24 mouse cellular contexts compared by ENCODE assay signal in genomic region chr4:97730416-97730815, GRCm38 (mm10). TPM values are rescaled to one million over a fixed set of nuclear protein-coding genes. Genes with fewer than 3 reads are reported as not detected.
DNase-seq lines count a peak whose midpoint lies in the region; ATAC-seq and TF ChIP-seq lines count a peak whose summit lies in the region.
"Had no signal": no experiment of that assay in that cellular context is flagged by ENCODE, and none has a peak within 500 bp of the region (broad histone marks: within the 10 kb centered on the region; RNA-seq: fewer than 3 reads in every experiment).

No protein-coding gene starts in this region.

- TF ChIP-seq RAD21 in MEL (IDR thresholded peaks at IDR 0.05; ENCODE audit: low read depth, low read length), result no peak

- no peak for DNase-seq in frontal cortex, postnatal 25 days (ENCODE audit: low spot score in 2 of 2)
- DNase-seq in lung, embryonic 14.5 days, result peak; percentile 59
- no peak for DNase-seq in lung, postnatal 36 days
- DNase-seq in MEL (ENCODE audit: low read depth, low spot score), result peak; percentile 24
- DNase-seq in cerebellum, adult 9-10 months, result no peak
- no peak for DNase-seq in urinary bladder, postnatal 4 days (ENCODE audit: low spot score in 2 of 2)
- DNase-seq: adrenal gland, adult 2 months; adrenal gland, postnatal 10 days; adrenal gland, postnatal 36 days; B cell, adult 2 months; cerebellum, adult 11-12 months; cerebellum, adult 2 months; cerebellum, adult 9-11 months; cerebellum, postnatal 14 days; cerebellum, postnatal 36 days; forebrain, postnatal 0 days had no signal

- no peaks in the 10 kb centered on the region for H3K27me3 ChIP-seq in lung, embryonic 14.5 days (ENCODE audit: insufficient read depth, low read length)
- no peaks in the 10 kb centered on the region; a peak in 1 of 4 replicates for H3K27me3 ChIP-seq in MEL (ENCODE audit: control insufficient read depth in 1 of 2, insufficient read depth in 2 of 2, low read length in 2 of 2)
- H3K27me3 ChIP-seq: CH12.LX; embryonic facial prominence, embryonic 13.5 days; forebrain, embryonic 13.5 days; forebrain, embryonic 15.5 days had no signal

- H3K9me3 ChIP-seq in lung, embryonic 14.5 days (ENCODE audit: low read depth, low read length), result no peaks in the 10 kb centered on the region
- no peaks in the 10 kb centered on the region for H3K9me3 ChIP-seq in MEL (replicated peaks; ENCODE audit: insufficient read depth, low read length)
- H3K9me3 ChIP-seq: embryonic facial prominence, embryonic 13.5 days; forebrain, embryonic 13.5 days; forebrain, embryonic 15.5 days had no signal

- peaks cover 8% of the 10 kb centered on the region; the same call in 1 of the 2 replicates for H3K4me1 ChIP-seq in lung, embryonic 14.5 days (ENCODE audit: insufficient read depth)
- H3K4me1 ChIP-seq in MEL (ENCODE audit: control insufficient read depth in 1 of 2, insufficient read depth in 2 of 2, low read length in 2 of 2), result peaks cover 2 to 4% of the 10 kb centered on the region in 2 experiments; a peak in 3 of 4 replicates
- H3K4me1 ChIP-seq: forebrain, embryonic 13.5 days; forebrain, embryonic 15.5 days had no signal

- no peak overlapping the region for H3K4me3 ChIP-seq in lung, embryonic 14.5 days (ENCODE audit: low read depth, low read length)
- H3K4me3 ChIP-seq in MEL (ENCODE audit: control insufficient read depth in 1 of 2, insufficient read depth in 1 of 2, low read depth in 2 of 2, low read length in 2 of 2), result no peak overlapping the region
- H3K4me3 ChIP-seq: embryonic facial prominence, embryonic 13.5 days; forebrain, embryonic 13.5 days; forebrain, embryonic 15.5 days had no signal

- TF ChIP-seq POLR2A in MEL (IDR thresholded peaks at IDR 0.05; ENCODE audit: control insufficient read depth in 1 of 2, insufficient read depth in 1 of 2, low read depth in 1 of 2, low read length in 2 of 2, poor library complexity in 1 of 2), result no peak

- no peaks in the 10 kb centered on the region for H3K36me3 ChIP-seq in lung, embryonic 14.5 days (ENCODE audit: insufficient read depth)
- H3K36me3 ChIP-seq in MEL (ENCODE audit: control insufficient read depth in 1 of 2, insufficient read depth in 2 of 2, low read length in 2 of 2), result peaks cover 0 to 12% of the 10 kb centered on the region in 2 experiments; a peak in 2 of 4 replicates
- H3K36me3 ChIP-seq: embryonic facial prominence, embryonic 13.5 days; forebrain, embryonic 15.5 days; G1E had no signal

- no peak for TF ChIP-seq CTCF in lung, embryonic 14.5 days (IDR thresholded peaks at IDR 0.05; ENCODE audit: low read depth)
- no peak for TF ChIP-seq CTCF in MEL (IDR thresholded peaks at IDR 0.05 in 2 of 3, conservative IDR thresholded peaks at IDR 0.05 in 1 of 3; ENCODE audit: control insufficient read depth in 1 of 3, insufficient read depth in 1 of 3, low read depth in 2 of 3, low read length in 3 of 3, poor library complexity in 1 of 3, severe bottlenecking in 1 of 3)

- no peaks in the 10 kb centered on the region for H3K79me2 ChIP-seq in MEL (ENCODE audit: control insufficient read depth, insufficient read depth, low read length, poor library complexity)

- WGBS in lung, embryonic 14.5 days, result 51% methylated on average over 3 of the region's 3 CpGs

- no peak overlapping the region for H3K4me2 ChIP-seq in lung, embryonic 14.5 days
- H3K4me2 ChIP-seq: embryonic facial prominence, embryonic 13.5 days; forebrain, embryonic 13.5 days; forebrain, embryonic 15.5 days had no signal

- ATAC-seq in frontal cortex, adult (ENCODE audit: low TSS enrichment), result peak; percentile 27; the same call in 1 of the 2 replicates
- ATAC-seq in lung, embryonic 14.5 days (ENCODE audit: insufficient read depth), result no peak
- ATAC-seq in megakaryocyte progenitor cell, adult 5-6 weeks (replicated peaks; ENCODE audit: poor library complexity), result 0 out of 2 replicates have a peak, but pooled peaks have one; percentile 18
- ATAC-seq: CD4-positive, CD25-positive, alpha-beta regulatory T cell, adult 4 months; forebrain, embryonic 13.5 days; forebrain, embryonic 15.5 days; forebrain, postnatal 0 days had no signal

- H3K9ac ChIP-seq in lung, embryonic 14.5 days, result no peak overlapping the region
- H3K9ac ChIP-seq in MEL (ENCODE audit: control insufficient read depth, low read depth, low read length, poor library complexity, severe bottlenecking), result no peak overlapping the region
- H3K9ac ChIP-seq: embryonic facial prominence, embryonic 13.5 days; forebrain, embryonic 13.5 days; forebrain, embryonic 15.5 days; forebrain, postnatal 0 days had no signal

- TF ChIP-seq EP300 in MEL (IDR thresholded peaks at IDR 0.05; ENCODE audit: low read depth in 1 of 2, low read length in 2 of 2), result peak in 1 of 2 experiments; percentile 18; a peak in 1 of 4 replicates

- no peak overlapping the region for H3K27ac ChIP-seq in lung, embryonic 14.5 days (ENCODE audit: low read depth)
- H3K27ac ChIP-seq in MEL (ENCODE audit: control insufficient read depth, low read depth, low read length), result no peak overlapping the region
- H3K27ac ChIP-seq: embryonic facial prominence, embryonic 13.5 days; forebrain, embryonic 13.5 days; forebrain, embryonic 15.5 days had no signal

TF ChIP-seq in MEL, 35 proteins besides CTCF, POLR2A, EP300 and RAD21:
- TF ChIP-seq NRF1 (IDR thresholded peaks at IDR 0.05; ENCODE audit: insufficient read depth, low read depth, low read length, poor library complexity, severe bottlenecking) (no peak), E2F4 (IDR thresholded peaks at IDR 0.05; ENCODE audit: borderline replicate concordance, low read depth, low read length) (no peak), TAL1 (IDR thresholded peaks at IDR 0.05; ENCODE audit: low read length) (no peak), JUND (IDR thresholded peaks at IDR 0.05; ENCODE audit: low read depth, low read length) (no peak), ZKSCAN1 (IDR thresholded peaks at IDR 0.05; ENCODE audit: low read depth, low read length) (no peak), ZNF384 (IDR thresholded peaks at IDR 0.05; ENCODE audit: low read depth, low read length) (0 out of 2 replicates have a peak, but pooled peaks have one; percentile 10), MEF2A (IDR thresholded peaks at IDR 0.05; ENCODE audit: extremely low read depth, insufficient replicate concordance, low read depth, low read length, poor library complexity, severe bottlenecking) (no peak), ETS1 (IDR thresholded peaks at IDR 0.05; ENCODE audit: low read depth, low read length) (no peak)

RNA-seq across cellular contexts. Expression of gene Nfia, which starts 42.1 kb away (rescaled TPM):
- polyA plus RNA-seq in lung, embryonic 14.5 days (2014; fragmentation: Nextera tagmentation; extraction: Ambion mirVana), result 48.2 and 53.5 TPM in 2 replicates
- total RNA-seq in MEL (2012; rRNA removed), result 10.2 and 16.4 TPM in 2 replicates
- polyA plus RNA-seq in MEL (2012; ENCODE audit: insufficient read depth in 1 of 2, insufficient read length in 2 of 2, low read depth in 1 of 2, low replicate concordance in 2 of 2, missing spikeins in 1 of 2), result 10 to 100 TPM; 13.4 to 20.5 TPM
- total RNA-seq in megakaryocyte progenitor cell, adult 5-6 weeks (2015), result 21.5 and 35.1 TPM in 2 replicates
- total RNA-seq in megakaryocyte progenitor cell, adult 5-6 weeks (2017), result 1.5 and 3.9 TPM in 2 replicates
- total RNA-seq: CH12.LX had no signal

RNA-seq across cellular contexts. Expression of gene E130114P18Rik, which starts 47.5 kb away (rescaled TPM):
- 0.84 and 0.85 TPM in 2 replicates for polyA plus RNA-seq in lung, embryonic 14.5 days (2014; fragmentation: Nextera tagmentation; extraction: Ambion mirVana)
- total RNA-seq in MEL (2012; rRNA removed), result not detected in 2 replicates
- polyA plus RNA-seq in MEL (2012; ENCODE audit: insufficient read depth in 1 of 2, insufficient read length in 2 of 2, low read depth in 1 of 2, low replicate concordance in 2 of 2, missing spikeins in 1 of 2), result not detected
- not detected in 2 replicates for total RNA-seq in megakaryocyte progenitor cell, adult 5-6 weeks (2015)
- total RNA-seq in megakaryocyte progenitor cell, adult 5-6 weeks (2017), result not detected in 2 replicates
- total RNA-seq: adrenal gland, adult 2 months; adrenal gland, postnatal 36 days; CH12.LX had no signal
- polyA plus RNA-seq: CD4-positive, CD25-positive, alpha-beta regulatory T cell, adult 4 months; G1E had no signal

Comparison
In these comparisons a context has a peak if more than half of its experiments do, and no peak if none do; other contexts are left out.
1. DNase-seq: peak in lung, embryonic 14.5 days (single experiment) and MEL (single experiment); none in frontal cortex, postnatal 25 days (0 of 2), lung, postnatal 36 days (single experiment), cerebellum, adult 9-10 months (single experiment) and urinary bladder, postnatal 4 days (0 of 2).